Mouse (Mus musculus) urinary bladder, postnatal 0 days (tissue): ENCODE data around the gene Hmgcr. TPM values are rescaled to one million over a fixed set of nuclear protein-coding genes. Genes with fewer than 3 reads are reported as not detected.

Experiments
- polyA plus RNA-seq: library from polyadenylated mRNA; unstranded; fragments of >200 nt; fragmentation: Nextera tagmentation; extraction: Ambion mirVana; gene quantifications from 2 replicates; pipeline ENCODE4 v1.2.1, GENCODE M21; 2015

The Hmgcr gene
- 44.2 and 91.8 TPM in 2 replicates for polyA plus RNA-seq

DNA sequence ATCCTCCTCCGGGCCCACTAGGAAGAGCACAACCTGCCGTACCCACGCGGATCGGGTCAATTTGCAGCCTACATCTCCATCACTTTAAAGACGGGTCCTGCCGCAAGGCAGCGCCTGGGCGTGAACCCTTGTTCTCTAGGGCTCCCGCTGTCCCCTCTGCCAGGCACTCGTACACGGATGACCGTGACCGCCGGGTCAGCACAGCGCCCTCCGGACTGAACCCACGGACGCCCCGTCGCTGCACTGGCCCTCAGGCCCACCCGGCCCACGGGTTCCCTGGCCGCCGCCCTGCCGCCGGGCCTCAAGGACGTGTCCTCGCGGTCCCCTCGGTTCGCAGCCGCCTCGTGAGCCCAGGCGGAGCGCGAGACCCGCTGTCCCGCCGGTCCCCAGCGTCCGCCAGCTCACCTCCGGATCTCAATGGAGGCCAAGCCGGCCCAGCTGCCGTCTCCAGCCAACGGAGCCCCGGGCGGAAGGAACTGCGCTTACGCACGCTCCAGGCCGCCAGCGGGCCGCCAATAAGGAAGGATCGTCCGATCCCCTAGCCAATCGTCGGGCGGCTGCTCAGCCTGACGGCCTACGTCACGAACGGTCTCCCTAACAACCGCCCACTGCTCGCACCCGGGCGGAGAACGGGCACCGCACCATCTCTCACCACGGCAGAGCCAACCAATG, at the start of gene Hmgcr:
Gene Hmgcr, minus strand, starts transcription at position 531 of the 672 bp plus-strand sequence.

Other genes starting within 250 kb of the Hmgcr start
- 1.5 and 1.7 TPM in 2 replicates for gene Ankdd1b, start 199.7 kb downstream of the Hmgcr start, polyA plus RNA-seq
- not detected in 2 replicates for gene Gm17622, start 180.2 kb downstream of the Hmgcr start, polyA plus RNA-seq
- 7.3 and 8.2 TPM in 2 replicates for gene Polk, start 128.4 kb downstream of the Hmgcr start, polyA plus RNA-seq
- 11.4 and 11.5 TPM in 2 replicates for gene Col4a3bp, start 128.3 kb downstream of the Hmgcr start, polyA plus RNA-seq
- gene Ankrd31, start 77.3 kb upstream of the Hmgcr start, polyA plus RNA-seq = not detected in 2 replicates